Mouse (Mus musculus) right cerebral cortex, postnatal 10 days (tissue): ENCODE measurements around the gene Lasp1.

Source experiments
- DNase-seq, 2 experiments: peaks; one replicate each; pipeline ENCODE4 v3.0.0; 2021; ENCODE audit warnings: low spot score in 2 of 2

Lasp1 gene

DNA sequence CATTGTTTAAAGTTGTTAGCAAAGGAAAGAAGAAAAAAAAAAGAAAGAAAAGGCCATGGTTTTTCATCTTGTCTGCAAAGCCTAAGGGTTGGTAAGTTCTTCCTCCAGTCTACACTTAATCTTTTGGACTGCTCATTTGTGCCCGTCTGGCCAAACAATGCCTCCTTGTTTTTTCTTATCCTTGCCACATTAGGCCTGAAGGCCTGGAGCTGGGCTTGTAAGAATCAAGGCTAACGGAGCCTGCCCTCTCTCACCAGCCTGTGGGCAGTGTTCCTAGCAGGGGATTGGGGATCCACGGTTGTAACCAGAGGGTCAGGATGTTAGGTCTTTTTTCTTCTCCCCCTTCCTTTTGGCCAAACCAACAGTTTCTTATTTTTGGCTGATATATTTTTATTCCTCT, 12.2 kb downstream of the Lasp1 start:
- no peak for DNase-seq

DNA sequence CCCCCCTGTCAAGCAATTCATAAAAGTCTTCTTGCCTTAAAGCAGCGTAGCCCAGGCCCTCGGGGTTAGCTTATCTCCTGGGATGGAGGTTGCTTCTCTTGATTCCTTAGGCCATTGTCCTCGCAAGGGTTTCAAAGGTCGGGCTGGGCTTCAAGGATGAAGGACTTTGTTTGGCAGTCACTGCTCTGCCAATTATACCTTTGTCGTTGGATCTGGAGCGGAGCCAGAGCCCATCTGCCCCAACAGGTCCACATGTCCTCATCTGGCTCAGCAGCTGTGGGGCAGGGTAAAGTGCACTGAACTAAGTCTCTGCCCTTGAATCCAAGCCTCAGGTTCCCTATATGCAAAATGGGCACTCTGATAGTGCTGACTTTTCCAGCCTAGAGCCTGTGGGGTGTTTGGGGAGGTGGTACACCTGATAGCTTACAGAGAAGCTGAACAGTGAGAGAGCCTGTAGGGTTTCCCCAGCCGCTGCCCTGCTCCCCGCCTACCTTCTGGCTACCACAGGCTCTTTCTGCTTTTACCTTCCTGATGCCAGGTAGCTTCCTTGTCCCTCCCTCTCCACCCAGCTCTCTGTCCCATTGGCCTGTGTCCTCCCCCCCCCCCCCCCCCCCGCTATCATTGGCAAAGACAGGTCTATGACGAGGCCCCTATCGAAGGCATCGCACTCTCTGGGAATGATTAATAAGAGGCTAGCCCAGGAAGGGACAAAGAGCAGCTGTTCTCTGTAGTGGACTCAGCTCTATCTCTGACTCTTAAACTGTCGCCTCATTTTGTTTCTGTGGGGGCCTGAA, 13.0 kb downstream of the Lasp1 start:
- DNase-seq = no peak

DNA sequence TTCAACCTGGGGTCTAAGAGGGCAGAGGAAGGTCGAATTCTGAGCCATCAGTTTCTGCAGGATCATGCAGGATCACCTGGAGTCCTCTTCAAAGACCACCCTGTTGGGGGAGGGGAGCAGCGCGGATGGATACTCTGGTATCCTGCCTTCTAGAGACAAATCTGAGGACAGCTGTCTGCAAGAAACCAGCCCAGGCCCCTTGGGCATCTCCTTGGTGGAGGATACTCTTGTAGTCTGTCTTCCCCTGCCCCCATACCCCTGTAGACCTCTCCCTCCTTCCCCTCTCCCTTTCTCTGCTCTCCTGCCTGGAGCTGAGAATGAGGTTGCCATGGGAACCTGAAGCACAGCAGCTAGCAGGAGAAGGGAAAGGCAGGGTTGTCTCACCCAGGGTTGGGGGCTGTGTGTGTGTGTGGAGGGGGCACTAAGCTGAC, 13.7 kb downstream of the Lasp1 start:
- peak; percentile 78 to 86 for DNase-seq

DNA sequence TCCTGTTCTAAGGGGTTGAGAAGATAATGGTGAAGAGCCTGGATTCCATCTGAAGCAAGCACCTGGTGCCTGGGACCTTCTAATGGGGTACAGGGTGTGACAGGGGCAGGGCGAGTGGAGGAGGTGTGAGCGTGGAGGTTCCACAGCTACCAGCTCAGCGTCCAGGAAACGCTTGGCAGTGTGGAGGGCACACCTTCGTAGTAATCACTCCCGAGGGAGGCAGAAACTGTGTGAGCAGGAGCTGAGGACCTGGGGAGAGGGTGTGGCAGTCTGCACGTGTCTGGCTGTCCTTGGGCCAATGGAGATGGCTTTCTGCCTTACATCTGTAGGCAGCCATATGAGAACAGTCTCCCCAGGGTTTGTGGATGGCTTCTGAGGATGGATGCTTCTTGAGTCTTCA, 14.3 kb downstream of the Lasp1 start:
- no peak for DNase-seq

DNA sequence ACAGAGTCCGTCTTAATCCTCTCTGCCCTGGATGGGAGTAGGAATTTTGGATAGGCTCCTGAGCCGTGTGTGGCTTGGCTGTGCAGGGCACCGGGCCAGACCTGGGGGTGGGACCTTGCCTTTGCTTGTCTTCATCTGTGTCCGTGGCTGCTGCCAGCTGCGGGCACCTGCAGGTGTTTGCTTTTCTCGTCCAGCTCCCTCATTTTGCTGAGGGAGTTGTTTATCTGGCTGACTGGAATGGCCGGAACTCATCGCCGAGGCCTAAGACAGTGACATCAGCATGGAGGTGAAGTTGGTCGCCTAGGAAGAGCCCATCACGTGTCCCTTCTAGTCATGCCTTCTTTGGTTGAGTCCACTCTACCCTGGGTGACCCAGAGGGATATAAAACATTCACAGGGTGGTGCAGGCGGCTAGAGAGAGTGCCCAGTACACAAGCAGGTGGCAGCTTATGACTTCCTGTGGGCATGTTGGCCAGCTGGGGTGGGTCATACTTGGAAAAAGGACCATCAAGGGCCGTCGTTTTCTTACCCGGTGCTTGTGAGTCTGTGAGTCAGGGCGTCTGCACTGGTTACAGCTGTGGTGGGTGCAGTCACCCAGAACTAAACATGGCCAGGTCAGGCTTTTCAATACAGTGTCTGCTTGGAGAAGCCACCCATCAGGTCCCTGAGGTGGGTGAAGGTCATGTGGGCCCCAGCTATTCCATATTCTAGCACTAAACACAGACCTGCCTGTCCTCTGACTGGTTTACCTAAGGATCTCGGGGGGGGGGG, 15.1 kb downstream of the Lasp1 start:
- no peak for DNase-seq

DNA sequence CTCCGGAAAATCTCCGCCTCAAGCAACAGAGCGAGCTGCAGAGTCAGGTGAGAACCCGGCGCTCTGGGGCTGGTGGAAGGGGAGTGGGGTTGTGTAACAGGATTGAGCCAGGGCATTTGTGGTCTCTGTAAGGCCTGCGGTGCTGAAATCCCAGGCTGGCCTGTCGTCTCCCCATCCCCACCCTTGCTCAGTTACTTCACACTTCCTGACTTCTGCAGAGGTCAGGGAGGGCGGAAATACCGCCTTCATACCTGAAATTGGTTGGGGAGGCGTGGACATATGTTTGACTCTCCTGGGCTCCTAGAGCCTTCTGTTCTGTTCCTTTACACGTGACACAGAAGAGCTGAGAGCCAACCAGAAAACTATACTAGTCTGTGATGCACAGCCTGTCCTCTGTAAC, 16.9 kb downstream of the Lasp1 start:
- DNase-seq = no peak

DNA sequence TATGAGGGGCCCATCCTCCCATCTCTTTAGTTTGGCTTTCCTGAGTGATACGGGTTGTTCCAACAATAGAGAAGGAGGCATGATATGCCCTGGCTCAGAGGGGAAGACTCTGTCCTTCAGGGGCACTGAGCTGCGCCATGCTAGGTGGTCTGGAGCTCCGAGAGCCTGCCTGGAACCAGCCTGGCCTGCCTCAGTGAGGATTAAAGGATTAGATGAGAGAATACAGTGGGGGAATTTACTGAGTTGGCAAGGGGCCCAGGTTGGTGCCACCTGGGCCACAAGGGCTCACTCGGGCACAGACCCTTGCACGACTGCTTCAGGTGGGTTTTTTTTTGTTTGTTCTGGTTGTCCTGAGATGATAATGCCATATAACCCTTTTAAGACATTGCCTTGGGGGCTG, 17.4 kb downstream of the Lasp1 start:
- no peak for DNase-seq

DNA sequence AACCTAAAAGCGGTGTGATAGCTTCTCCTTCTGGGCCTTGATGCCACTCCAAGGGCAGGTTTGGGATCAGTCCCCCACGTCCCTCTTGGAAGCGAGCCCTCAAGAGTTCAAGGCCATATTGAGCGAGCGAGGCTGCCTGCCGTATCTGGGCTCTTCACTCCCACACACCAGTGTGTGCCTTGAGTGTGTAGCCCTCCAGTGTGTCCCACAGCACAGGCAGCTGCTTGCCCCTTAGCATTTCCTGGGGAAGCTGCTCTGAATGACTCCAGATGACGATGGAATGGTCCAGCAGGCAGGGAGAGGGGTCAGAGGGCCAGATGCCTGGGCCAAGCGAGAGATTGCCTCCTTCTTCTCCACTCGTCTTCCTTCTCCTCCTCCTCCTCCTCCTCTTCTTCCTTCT, 18.1 kb downstream of the Lasp1 start:
- DNase-seq = no peak

DNA sequence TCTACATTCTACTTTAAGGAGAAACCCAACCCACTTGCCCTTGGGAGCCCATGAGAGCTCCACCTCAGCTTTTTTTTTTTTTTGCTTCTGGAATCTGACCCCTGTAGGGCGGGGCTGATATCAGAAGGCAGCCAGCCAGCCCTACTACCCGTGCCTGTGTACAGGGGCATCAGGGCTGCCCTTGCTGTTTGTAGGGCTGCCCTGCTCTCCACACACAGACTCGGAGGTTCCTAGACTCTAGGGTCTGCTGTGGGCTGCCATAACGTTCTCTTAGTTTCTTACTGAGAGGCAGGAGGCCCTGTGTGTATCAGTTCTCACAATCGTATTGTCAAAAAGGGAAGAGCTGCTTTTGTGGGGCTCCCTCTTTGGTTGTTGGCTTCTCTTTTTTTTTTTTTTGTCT, 18.6 kb downstream of the Lasp1 start:
- no peak for DNase-seq

DNA sequence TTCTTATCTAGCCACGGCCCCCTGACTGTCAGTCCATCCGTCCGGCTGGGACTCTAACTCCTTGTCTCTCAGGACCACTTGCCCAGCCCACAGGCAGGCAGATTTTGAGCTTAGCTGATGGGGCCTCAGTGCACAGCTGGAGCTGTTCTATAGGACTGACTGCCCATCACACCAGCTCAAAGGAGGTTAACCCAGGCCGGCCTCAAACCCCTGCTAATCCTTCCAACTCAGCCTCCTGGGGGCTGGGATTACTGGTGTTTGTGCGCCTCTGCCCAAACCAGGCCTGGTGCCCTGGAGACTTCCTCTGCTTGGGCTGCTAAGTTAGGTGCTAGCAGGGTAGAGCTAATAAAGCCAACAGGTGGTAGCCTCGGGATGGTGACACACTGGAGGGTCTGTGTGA, 19.2 kb downstream of the Lasp1 start:
- no peak for DNase-seq

DNA sequence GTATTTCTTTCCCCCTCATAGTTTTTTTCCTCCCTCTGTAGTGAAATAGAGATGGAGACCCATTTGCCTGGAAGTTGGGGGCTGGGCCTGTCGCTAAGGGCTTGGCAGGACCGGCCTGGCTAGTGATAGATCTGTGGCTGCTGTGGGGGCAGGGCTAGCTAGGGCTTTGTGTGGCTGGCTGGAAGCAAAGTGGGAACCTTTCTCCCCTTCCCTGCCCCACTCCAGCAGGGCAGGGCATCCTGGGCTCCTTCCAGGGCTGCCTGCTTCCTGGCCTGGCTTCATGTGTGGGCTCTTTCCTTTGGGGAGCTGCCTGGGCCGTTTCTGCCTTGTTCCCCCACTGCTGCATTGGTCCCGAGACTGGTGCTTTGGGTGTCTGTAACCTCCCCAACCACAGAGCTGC, 19.8 kb downstream of the Lasp1 start:
- DNase-seq = peak; percentile 82

DNA sequence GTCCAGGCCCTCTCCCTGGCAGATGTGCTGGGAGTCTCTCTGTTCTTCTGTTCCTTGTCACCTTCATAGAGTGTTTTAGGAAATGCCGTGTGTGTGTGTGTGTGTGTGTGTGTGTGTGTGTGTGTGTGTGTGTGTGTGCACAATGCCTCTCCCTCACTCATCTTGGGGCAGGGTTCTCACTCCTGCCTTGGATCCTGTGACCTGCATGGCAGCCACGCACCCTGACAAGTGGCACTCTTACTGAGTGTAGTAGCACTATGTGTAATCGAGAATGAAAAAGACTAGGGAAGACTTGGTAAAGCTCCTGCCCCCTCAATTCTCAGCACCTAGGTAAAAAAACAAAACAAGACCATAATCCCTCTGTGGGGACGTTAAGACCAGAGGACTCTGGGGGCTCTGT, 20.3 kb downstream of the Lasp1 start:
- DNase-seq = no peak

DNA sequence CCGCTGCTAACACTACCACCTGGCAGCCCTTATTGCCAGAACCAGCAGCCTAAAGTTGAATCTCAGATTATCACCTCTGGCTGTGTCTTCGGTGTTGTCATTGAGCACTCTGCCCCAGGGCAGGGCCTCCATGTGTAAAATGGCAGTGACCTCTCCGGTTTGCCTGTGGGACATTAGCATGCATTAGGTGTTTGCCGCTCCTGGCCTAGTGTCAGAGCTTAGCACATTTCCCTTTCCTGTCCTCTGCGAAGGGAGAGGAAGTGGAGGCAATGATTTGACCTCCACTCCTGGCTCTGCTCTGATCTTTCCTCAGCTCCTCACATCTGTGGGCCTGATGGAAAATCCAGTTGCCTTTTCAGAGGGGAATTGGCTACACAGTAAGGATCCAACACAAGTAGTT, 21.1 kb downstream of the Lasp1 start:
- DNase-seq = no peak

DNA sequence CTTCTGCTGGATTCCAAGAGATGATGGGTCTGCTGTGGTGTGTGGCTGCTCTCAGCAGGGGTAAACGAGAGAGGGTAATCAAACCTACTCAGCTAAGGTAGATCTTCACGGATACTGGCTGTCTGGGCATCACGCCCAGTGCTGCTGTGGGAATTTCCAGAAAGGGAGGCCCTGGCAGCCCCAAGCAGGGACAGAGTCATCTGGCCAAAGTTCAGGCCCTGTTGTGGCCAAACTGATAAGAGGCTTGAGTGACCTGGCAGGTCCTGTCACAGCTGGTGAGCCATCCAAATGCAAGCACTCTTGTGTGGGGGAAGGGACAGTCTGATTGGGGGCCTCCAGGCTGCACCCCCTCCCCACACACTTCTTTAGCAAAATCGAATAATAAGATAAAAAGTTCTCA, 22.0 kb downstream of the Lasp1 start:
- DNase-seq = no peak

DNA sequence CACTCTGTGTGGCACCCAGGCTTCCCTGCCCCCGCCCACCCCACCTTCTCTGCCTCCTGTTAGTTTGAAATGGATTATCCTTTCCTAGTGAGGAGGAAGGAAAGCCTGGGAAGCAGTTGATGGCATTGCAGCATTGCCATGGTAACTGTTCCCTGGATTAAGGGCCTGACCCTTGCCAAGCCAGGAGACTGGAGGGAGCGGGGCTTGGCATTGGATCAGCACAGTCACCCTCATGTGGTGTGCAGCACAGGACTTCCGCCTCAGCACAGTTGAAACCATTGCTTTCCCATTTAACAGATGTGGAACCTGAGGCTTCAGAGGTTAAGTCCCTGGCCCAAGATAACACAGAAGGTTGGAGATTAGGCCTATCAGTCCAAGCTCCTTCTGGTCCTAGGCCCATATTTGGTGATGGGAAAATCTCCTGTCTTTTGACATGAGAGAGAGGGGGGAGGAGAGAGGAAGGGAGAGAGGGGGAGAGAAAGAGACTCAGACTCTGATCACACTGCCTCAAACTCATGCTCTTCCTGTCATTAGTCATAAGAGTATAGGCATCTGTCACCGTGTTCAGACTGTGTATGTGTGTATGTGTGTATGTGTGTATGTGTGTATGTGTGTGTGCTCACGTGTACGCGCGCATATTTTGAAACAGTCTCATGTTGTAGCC, 22.7 kb downstream of the Lasp1 start:
- no peak for DNase-seq

DNA sequence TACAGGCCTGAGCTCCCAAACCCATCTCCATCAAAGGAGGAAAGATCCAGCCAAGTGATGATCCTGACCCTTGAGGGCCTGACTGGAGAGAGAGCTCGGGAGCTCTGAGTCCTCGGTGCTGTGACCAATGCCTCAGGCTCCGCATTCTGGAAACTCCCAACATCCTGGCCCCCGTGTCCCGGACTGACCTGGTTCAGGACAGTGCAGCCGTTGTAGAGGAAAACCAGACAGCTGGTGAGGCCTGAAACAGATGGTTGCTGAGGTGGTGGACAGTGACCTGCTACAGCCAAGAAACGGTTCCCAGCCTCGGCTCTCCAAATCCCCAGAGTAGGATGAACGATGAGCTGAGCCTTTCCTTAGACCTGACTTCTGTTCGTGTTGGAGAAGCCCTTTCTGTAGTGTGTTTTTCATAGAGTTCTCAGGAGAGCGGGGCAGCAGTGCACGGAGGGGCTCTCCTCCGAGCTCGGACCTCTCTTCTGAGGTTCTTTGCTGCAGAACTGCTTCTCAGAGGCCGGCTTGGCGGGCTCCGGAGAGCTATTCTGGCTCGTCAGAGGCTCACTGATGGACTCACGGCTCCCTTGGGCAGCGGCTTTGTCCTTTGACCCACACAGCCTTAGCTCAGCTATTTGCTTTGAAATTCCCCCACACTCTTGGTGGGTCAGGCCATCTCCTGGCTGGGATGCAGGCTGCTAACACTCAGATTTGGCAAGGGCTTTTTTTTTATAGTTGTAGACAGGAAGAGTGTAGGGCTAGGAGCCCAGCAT, 24.2 kb downstream of the Lasp1 start:
- no peak for DNase-seq

DNA sequence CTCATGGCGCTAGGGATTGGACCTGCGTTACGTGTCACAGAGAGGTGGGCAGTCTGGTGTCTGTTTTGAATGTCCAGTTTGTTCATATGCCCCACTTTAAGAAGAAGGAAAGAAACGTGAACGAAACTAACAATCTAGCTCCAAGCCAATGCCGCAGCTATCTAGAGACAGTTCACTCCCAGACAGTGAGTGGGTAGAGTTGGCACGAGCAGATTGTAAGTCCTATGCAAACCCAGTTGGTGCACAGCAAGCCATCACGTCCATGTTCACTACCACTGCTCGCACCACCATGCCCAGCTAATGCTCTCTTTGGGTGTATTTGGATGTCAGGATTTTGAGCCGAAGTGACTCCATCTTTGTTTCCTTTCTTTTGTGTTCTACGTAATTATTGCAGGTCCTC, 25.4 kb downstream of the Lasp1 start:
- no peak for DNase-seq

DNA sequence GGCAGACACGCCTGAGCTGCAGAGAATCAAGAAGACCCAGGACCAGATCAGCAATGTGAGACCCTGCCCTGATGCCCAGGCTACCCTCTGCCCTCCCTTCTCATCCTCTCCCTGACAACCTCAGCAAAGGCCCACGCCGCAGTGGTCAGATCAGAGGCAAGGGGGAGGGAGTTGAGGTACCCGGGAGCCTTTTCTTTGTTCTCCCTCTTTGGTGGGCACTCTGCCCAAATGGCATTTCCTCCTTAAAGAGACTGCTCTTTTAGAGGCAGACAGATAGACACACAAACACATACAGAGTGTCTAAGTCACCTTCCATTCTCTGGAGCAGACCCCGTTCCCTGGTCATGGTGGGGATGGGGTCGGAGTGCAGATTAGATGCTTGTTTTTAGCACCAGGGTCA, 26.1 kb downstream of the Lasp1 start:
- DNase-seq = peak; percentile 62 to 64

DNA sequence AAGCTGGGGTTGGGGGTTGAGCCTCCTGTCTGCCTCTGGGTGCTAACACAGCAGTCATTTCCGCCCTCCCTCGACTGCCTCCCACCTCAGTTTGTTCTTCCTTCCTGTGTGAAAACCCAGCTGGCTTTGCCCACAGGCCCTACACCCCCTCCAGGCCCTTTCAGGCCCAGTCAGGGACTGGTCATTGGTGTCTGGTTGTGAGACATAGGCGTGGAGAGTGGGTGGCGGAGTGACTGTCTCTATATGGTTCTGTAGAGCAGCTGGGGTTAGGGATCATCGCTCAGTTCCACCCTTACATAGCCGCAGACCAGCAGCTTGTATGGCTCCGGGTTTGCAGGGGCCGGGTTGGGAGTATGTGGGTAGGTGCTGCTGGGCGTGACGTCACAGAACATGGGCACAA, 26.5 kb downstream of the Lasp1 start:
- peak in 1 of 2 experiments; percentile 51 for DNase-seq

DNA sequence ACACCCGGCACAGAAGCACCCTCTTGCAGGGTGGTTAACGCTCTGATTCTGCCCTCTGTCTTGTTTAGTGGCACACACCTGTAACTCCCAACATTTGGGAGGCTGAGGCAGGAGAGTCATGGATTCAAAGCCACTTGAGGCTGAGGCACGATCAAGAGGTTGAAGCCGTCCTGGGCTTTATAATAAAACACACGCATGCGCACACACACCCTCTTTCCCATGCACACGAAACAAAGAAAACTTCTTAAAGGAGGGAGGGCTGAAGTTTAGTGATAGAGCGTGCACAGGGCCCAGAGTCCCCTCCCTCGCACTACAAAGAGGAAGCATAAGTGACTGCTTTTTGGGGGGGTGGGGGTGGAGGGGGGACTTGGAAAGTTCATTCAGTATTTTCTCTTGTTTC, 27.2 kb downstream of the Lasp1 start:
- DNase-seq = no peak

DNA sequence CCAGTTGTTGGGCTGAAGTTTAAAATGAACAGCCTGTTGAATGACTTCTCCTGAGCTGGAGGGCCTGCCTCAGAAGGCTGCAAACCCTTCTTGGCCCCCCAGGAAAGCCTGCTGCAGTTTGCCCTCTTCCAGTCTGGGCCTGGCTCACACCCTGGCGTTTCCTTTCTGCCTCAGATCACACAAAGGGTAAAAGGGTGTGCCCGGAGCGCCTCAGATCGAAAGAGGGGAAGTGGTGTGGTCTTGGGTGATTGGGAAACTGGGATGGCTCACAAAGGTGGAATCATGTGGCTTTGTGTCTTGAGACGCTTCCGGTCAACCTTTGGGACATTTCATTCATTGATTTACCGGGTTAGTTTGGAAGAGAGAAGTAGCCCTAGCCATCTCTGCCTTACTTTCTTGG, 27.6 kb downstream of the Lasp1 start:
- DNase-seq = no peak

DNA sequence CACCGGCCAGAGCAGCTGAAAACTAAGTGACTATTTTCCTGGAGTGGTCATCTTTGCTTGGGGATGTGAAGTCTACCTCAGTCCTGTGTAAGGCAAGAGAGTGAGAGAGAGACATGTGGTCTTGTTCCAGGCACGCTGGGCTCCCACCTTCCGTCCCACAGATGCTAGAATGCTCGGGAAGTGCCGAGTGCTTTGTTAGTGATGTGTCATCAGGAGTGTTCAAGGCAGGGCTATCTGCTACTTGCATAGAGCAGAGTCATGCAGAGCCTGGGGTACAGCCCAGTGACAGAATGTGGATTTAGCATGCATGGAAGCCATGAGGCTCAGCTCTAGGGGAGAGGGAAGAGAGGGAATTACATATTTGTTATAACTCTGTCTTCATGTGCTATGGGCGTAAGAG, 28.9 kb downstream of the Lasp1 start:
- no peak for DNase-seq
